Mouse (Mus musculus): ENCODE data around the gene Arntl.
"Not testable (repeated sequence)": the region's sequence is repeated elsewhere in the genome, so short reads cannot be mapped to it uniquely, and the experiment has no call there.

Arntl gene

GRCm38 (mm10) chr7:113249134-113249825, 42.0 kb downstream of the Arntl start:
- DNase-seq (ENCODE audit: extremely low spot score, low spot score): no peak

DNA sequence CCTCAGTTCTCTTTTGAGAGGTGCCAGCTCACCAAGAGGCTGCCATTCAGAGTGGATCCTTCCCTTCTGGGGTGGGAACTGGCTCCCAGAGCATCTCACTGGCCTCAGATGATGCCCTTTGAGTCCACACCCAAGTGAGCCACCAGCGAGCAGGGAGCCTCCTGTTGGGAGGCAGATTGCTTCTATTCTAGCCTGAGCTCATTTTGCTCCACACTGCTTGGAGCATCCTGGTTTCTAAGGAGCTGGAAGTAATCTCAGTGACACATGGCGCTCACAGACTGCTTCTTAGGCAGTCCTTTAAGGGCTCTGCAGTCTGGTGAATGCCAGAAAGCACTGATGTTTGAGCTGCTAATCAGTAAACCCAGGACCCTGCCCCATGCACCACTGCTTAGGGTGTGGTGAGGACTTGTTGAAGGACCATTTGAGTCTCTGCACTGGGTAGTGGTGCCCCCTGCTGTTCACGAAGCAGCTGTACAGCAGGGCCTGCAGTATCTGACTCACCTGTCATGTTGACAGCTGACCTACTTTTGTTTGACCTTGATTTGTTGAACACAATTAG, 43.2 kb downstream of the Arntl start:
- DNase-seq (ENCODE audit: extremely low spot score, low spot score): peak; percentile 30

DNA sequence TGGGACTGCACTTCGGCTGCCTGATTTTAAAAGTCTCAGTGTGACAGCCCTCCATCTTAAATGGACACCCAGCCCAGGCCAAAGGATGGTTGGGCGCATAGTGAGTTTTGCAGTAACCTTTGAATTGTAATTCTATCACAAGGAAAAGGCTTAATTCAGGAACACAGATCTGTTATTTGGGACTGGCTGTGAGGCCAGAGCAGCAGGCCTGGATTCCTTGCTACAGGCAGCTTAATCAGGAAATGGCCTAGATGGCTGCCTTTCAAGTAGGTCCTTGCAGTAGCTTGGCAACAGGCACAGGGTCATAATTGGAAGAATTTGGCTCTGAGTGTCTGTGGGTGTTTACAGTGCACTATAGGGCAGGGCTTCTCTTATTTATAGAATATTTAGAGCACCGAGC, 43.7 kb downstream of the Arntl start:
- no peak for DNase-seq (ENCODE audit: extremely low spot score, low spot score)

GRCm38 (mm10) chr7:113251554-113251953, 44.3 kb downstream of the Arntl start:
- no peak for DNase-seq (ENCODE audit: extremely low spot score, low spot score)

DNA sequence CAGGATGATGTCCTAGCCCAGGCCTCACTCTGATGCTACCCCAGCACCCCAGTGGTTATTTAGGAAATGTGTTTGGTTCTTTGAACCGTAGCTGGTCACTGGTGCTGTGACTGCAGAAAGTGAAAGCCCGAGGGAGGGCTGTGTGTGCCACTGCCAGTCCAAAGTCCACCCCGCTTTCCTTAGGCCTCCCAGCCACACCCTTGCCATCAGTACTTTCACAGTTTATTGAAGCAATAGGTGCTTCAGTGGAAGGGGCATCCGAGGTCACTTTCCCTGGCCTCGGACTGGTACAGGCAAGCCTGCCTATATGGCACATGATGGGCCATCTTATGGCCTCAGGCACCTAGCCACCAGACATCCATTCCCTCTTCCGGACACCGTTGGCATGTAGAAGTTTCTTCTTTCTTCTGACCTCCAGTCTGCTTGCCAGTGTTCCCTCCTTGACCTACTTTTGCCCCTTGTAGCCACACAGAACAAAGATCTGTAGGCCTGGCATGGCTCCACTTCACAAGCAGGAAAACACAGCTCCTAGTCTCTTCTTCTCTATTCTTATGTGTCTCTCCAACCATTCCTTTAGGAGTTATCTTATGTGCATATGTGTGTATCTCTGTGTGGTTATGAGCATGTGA, 46.6 kb downstream of the Arntl start:
- no peak for DNase-seq (ENCODE audit: extremely low spot score, low spot score)

GRCm38 (mm10) chr7:113256046-113256445, 48.8 kb downstream of the Arntl start:
- DNase-seq (ENCODE audit: extremely low spot score, low spot score): peak; percentile 61

DNA sequence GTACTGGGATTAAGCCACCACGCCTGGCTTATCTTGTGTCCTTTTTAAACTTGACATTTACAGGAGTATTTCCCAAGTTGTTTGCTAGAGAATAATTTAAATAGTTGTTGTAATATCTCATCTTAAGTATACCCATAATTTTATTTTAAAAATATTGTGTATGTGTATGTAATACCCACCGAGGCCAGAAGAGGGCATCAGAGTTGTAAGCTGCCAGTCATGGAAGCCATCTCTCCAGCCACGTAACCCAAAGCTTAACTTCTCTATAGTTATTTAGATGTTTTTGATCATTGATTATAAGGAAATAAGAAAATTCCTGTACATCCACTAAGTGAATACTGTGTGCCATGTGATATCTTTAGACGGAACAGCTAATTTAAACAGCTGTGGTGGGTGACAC, 51.2 kb downstream of the Arntl start:
- DNase-seq (ENCODE audit: extremely low spot score, low spot score): no peak

DNA sequence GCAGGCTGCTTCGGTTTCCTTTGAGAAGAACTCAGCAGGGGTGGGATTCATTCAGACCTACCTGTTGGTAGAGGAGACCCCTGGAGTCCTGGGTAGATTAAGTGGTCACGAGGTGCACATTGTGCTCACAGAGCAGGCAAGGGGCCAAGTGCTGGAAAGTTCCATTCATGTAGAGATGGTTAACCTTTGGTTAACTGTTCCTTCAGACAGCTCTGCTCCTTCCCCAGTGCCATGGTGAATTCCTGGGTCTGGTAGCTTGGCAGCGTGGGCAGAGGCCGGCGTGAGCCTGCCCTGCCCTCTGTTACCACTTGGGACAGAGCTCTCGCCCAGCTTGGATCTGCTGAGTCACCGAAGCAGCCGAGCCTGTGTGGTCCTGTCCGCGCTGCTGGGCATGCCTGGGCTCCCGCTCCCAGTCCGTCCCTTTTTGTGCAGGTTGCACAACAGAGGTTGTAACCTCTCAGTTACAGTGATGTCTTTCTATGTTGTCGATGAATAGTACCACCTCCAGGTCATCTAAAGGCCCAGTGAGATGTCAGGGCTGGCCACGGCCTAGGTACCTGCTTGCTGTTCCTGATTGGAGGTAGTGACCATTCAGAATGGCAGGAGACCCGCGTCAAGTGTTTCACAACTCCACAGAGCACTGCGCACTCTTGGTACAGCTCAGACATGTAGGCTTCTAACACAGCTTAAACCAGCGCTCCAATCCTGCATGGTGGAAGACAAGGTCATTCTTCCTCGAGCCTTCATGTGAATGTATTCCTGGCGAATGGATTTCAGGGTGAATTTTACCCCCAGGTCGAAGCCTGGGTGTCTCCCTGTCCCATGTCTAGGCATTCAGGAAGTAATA, 53.3 kb downstream of the Arntl start:
- DNase-seq (ENCODE audit: extremely low spot score, low spot score): no peak

DNA sequence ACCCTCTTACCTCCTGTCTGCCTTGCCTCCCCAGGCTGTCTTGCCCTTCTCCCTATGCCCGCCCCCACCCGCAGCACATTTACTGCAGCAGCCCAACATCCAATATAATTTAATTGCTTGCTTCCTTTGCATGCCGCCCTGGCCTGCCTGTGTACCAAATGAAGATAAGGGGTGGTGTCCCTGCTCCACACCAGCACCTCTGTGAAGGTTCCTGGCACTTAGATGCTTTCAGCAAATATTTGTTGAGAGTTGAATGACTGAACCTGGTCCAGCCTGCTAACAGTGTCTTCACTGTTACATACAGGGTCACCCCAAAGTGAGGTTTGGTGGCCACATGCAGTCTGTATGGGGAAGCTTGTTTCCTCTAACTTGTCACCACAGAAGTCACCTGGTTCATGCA, 54.4 kb downstream of the Arntl start:
- DNase-seq (ENCODE audit: extremely low spot score, low spot score): no peak

- not testable (repeated sequence) for DNase-seq (ENCODE audit: extremely low spot score, low spot score)
These were observed 55.5 kb downstream of the Arntl start for GRCm38 (mm10) chr7:113262510-113263467.

DNA sequence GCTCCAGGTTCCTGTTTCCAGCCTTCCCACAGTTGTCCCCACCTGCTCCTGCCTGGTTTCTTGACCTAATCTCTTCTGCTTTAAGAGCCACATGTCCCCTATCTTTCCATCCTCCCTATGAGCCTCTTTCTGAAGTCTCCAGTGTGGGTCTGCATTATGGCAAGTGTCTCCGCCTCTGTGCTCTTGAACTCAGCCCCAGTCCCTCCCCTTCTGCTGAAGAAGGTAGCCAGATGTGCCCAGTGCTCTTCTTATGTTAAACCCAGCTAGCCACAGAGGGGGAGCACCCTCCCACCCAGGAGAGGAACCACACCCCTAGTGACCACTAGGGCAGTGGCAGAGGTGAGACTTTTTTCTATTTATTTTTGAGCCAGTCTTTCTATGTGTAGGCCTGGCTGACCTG, 56.7 kb downstream of the Arntl start:
- no peak for DNase-seq (ENCODE audit: extremely low spot score, low spot score)

GRCm38 (mm10) chr7:113268287-113268686, 61.0 kb downstream of the Arntl start:
- peak; percentile 37 for DNase-seq (ENCODE audit: extremely low spot score, low spot score)

- no peak for DNase-seq (ENCODE audit: extremely low spot score, low spot score)
These were observed 61.8 kb downstream of the Arntl start for GRCm38 (mm10) chr7:113269081-113269480.

GRCm38 (mm10) chr7:113269921-113270320, 62.7 kb downstream of the Arntl start:
- DNase-seq (ENCODE audit: extremely low spot score, low spot score): no peak

- DNase-seq (ENCODE audit: extremely low spot score, low spot score): no peak
These were observed 63.3 kb downstream of the Arntl start for GRCm38 (mm10) chr7:113270551-113270950.

DNA sequence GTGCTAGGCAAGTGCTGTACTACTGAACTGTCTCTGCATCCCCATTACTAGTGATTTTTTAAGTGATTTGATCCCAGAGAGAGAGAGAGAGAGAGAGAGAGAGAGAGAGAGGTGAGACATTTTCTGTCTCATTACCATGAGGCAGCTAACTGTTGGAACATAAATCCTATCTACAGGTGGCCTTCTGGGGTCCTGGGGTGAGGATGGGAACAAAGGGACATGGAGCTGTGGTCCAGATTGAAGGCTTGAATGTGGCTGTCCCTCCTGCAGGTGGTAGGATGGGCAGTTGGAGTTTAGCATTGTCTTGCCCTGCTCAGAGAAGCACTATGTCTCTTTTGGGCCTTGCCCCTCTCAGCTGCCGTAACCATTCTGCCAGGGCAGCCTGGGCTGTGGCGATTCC, 63.7 kb downstream of the Arntl start:
- DNase-seq (ENCODE audit: extremely low spot score, low spot score): no peak

- DNase-seq (ENCODE audit: extremely low spot score, low spot score): no peak
These were observed 65.2 kb downstream of the Arntl start for GRCm38 (mm10) chr7:113272338-113272997.

- DNase-seq (ENCODE audit: extremely low spot score, low spot score): no peak
These were observed 70.0 kb downstream of the Arntl start for GRCm38 (mm10) chr7:113277245-113277644.

DNA sequence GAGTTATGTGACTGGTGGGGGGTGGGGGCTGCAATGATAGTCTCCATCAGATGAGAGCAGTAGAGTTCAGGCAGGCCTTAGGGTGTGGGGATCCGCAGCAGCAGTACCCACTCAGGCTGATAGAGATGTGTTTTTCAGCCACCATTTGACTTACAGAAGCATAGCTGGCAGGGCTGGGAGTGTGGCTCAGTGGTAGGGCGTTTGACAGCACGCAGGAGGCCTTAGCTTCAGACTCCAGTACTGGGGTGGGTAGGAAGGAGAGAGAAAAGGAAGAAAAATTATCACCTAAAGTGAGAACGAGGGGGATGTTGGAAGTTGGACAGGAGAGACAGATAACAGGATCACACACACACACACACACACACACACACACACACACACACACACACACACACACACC, 71.2 kb downstream of the Arntl start:
- no peak for DNase-seq (ENCODE audit: extremely low spot score, low spot score)

- no peak for DNase-seq (ENCODE audit: extremely low spot score, low spot score)
These were observed 72.0 kb downstream of the Arntl start for GRCm38 (mm10) chr7:113279246-113279645.

All from neural tube, embryonic 10.5 days (tissue).